Mouse (Mus musculus) cerebellum, adult 2 months (tissue): Measurements from ENCODE around the gene Mgrn1.

Experiments used
- CTCF ChIP-seq: fragments of 200-500 bp; IDR thresholded peaks from 2 replicates; pipeline ENCODE4 v1.5.1; 2011; ENCODE audit warnings: low read depth, mild to moderate bottlenecking, control low read depth, low read length, moderate library complexity, borderline replicate concordance; ENCODE audit not compliant: insufficient read depth
- POLR2A ChIP-seq: fragments of 200-500 bp; IDR thresholded peaks from 2 replicates; pipeline ENCODE4 v1.6.1; 2011; ENCODE audit warnings: low read length, control low read depth, borderline replicate concordance; ENCODE audit not compliant: insufficient read depth

DNA sequence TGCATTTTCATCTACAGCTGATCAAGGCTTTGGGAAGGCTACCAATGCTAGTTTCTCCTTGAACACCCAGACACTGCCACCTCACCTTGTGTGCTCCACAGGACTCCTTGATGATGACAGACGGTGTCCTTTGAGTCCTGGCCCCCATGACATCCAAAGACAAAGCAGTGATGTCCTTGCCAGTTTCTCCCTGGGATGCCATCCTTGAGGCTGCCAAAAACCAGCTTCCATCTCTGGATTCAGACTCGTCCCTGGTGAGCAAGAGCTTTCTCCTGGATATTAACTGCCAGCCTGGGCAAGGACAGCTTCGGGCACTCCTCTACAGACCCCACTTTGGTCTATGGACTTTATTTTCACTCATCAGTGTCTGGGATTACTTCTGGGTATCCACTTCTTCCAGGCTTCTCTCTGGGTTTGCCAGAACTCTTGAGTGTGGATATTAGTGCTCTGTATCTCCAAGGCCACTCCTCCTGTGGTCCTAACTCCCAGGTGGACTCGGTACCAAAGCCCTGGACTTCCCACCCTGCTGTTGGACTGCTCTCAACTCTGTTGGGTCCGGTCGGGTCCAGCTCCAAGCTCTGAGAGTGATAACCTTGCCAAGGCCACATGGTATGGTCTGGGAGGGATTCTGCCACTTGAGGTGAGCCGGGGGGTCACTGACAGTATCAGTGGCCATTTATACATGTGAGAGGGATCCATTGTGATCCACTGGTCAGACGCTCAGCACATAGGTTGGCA is 79.5 kb downstream of the Mgrn1 start:
- no peak for TF ChIP-seq CTCF
- no peak for TF ChIP-seq POLR2A
